Mouse (Mus musculus) T-cell, adult 2 months (primary cell): Measurements from ENCODE around the gene Ptprm.

Experiments
- DNase-seq: peaks from one replicate; pipeline ENCODE4 v3.0.0; 2022; ENCODE audit warnings: low spot score

The Ptprm gene

GRCm38 (mm10) chr17:67281640-67282170 is 72.6 kb downstream of the Ptprm start:
- DNase-seq, result no peak

GRCm38 (mm10) chr17:67277124-67277910 is 76.9 kb downstream of the Ptprm start:
- no peak for DNase-seq

DNA sequence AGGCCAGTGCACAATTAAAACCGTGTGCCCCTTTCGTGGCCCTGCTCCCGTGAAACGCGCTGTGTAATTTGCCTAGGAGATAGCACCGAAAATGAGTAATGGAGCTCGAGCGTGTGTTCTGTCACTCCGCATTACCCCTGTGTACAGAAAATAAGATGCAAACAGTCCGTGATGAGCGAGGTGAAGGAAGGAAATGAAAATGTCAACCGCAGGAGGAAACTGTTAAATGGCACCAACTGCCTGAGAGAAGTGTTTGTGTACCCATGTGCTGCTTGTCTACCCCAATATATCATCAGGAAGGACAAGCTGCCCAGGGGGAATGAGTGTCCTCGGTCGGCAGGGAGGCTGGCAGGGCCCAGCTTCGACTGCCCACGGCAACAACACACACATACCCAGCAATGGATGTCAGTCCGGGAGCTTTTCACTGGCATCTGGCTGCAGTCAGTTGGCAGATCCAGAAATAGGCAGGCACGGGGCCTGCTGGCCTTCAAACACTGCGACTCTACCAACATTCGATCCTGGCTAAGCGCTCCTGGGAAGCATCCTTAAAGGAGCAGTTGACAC is 79.6 kb downstream of the Ptprm start:
- no peak for DNase-seq

DNA sequence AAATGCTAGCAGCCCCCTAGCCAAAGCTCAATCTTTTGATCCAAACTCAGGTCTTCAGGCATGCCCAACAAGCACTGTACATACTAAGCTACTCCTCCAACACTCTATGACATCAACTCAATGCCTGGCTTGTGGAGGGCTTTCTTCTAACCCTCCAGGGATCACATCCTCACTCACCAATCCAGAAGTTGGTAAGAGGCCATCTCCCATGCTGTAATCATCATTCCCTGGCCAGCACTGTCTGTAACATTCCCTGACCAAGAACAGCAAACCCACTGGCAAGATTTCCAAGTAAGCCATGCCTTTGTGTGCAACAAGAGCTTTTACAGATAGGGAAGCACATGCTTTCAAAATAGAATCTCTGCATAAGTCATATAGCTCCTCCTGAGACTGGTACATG is 81.3 kb downstream of the Ptprm start:
- no peak for DNase-seq

DNA sequence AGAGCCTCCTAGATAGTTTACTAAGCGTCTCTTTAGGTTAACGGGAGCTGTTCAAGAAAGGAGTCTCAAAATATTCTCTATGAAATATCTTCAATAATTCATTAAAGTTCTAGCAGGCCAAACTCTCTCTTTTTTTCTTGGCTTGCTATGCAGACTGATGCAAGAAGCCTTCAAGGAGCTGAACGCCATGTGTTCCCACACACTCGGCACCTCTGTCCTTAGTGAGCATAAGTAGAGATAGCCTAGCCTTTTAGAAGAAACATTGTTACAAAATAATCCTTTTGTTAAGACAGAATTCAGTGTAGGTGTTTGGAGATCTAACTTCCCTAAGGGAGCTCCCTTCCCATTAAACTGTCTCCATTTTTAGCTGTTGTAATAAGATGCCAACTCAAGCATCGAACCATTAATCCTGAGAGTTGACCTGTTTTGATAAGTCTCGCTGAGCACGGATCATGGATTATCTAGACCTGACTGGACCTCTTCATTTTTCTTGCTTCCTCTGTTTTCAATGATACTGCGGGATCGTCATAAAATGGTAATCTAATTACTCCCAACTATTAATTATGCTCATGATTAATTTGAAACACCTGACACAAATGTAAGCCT is 85.7 kb downstream of the Ptprm start:
- DNase-seq, result no peak

- no peak for DNase-seq
Observed at GRCm38 (mm10) chr17:67266270-67266669, 88.0 kb downstream of the Ptprm start.

GRCm38 (mm10) chr17:67265520-67265919 is 88.7 kb downstream of the Ptprm start:
- DNase-seq, result no peak

GRCm38 (mm10) chr17:67264716-67265115 is 89.5 kb downstream of the Ptprm start:
- no peak for DNase-seq

DNA sequence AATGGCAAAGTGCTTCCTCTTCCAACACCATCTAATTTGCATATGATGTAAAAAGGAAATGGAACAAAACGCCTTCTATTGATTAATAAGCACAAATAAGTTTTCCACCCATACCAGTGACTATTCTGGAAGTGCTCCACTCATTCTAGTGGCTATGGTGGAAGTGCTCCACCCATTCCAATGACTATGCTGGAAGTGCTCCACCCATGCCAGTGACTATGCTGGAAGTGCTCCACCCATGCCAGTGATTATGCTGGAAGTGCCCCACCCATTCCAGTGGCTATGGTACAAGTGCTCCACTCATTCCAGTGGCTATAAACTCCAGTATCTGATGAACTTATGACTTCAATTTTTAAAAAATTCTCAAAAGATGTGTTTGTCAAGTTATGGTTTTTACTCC is 91.2 kb downstream of the Ptprm start:
- no peak for DNase-seq

- DNase-seq, result no peak
Observed at GRCm38 (mm10) chr17:67260016-67260415, 94.2 kb downstream of the Ptprm start.

DNA sequence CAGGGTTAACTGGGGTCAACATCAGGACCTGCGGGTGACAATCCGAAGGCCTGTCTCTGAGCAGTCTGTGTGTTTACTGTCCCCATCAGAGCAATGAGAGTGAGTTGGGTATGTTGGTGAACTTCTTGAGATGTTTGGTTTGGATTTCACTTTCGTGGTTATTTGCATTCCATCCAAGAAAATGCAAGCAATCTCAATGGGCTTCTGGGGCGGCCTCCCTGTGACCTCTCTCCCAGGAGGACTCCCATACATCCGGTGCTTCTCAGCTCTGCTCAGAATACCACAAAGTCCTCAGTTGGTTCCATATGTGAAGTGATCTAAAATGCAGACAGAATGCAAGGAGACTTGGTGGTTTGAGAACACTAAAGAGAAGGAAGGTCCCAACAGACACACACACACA is 96.5 kb downstream of the Ptprm start:
- DNase-seq, result no peak

DNA sequence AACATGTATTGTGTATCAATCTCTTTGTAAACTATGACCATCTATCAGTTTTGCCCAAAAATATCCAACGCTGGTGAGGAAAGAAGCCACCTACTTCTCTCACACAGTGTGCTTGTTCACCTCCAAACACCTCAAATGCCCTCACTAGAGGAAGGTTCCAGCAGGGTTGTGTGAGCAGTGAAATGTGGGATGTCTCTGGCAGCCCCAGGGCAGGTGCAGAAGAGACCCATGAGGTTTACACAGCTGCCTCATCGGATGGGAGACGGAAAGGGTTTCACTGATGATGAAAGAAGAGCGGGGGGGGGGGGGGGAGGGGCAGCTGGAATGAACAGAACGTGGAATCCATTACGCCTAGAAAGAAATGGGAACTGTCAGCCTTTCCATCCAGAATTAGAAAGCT is 98.1 kb downstream of the Ptprm start:
- no peak for DNase-seq

GRCm38 (mm10) chr17:67253445-67253844 is 100.8 kb downstream of the Ptprm start:
- DNase-seq, result no peak

GRCm38 (mm10) chr17:67252992-67253391 is 101.3 kb downstream of the Ptprm start:
- no peak for DNase-seq

GRCm38 (mm10) chr17:67245273-67245875 is 108.9 kb downstream of the Ptprm start:
- DNase-seq, result no peak

DNA sequence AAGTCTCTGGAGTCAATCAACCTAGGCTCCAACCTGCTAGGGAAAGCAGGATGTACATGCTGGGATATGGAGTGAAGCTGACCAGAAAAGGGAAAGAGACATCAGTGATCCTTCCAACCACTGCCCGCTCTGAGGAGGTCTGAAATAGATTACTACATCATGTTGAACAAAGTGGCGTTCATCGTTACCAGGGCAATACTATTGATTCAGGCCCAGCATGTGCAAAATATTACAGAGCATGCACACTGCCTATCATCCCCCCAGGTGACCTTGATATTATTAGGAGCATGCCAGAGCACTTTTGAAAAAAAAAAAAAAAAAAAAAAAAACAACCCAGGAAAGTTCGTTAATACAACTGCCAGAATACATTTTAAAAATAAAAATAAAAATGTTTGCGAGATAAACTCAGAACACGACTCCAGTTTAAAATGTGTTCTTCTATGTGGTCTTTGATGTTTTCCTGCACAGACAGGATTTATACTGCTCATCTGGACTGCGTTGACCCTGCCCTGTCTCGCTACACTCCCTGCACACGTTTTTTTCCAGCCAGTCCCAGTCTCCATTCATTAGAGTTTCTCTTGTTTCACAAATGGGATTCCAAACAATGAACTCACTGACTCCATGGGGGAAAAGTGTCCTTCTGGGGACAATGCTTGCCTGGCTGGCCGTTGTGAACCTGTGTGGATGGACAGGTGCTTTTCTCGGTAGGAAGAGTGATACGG is 111.3 kb downstream of the Ptprm start:
- no peak for DNase-seq

GRCm38 (mm10) chr17:67241951-67242773 is 112.1 kb downstream of the Ptprm start:
- DNase-seq, result no peak

DNA sequence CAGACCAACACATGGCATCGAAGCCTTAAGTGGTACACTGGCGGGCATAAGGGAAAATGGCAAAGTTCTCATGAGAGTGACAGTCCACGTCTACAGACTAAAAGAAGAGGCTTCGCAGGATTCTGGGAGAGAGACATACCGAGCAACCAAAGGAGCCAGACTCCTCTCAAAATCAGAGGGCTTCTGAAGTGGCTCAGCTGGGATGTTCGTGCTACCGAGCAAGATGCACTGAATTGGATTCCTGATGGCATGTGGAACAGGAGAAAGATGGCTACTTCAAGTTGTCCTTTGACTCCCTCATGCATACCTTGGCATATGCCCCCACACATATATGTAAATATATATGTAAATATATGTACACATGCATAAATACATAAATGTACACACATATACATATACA is 115.4 kb downstream of the Ptprm start:
- DNase-seq, result no peak

DNA sequence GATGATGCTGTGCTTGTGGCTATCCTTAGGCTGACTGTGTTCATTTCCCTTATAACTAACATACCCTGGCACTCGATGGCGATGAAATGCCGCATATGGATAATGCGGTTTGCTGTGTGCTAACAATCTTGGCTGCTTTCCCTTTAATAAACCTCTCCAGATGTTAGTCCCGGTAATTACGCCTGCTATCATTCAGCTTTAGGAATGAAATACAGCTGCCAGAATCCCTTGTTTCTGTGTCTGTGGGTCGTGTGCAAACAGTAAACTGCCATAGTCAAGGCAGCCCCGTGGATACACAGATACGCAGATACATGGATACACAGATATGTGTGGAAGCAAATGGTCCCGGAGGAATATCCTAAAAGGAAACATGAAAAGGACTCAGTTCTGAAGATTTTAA is 116.8 kb downstream of the Ptprm start:
- no peak for DNase-seq

- DNase-seq, result no peak
Observed at GRCm38 (mm10) chr17:67233063-67233462, 121.2 kb downstream of the Ptprm start.

DNA sequence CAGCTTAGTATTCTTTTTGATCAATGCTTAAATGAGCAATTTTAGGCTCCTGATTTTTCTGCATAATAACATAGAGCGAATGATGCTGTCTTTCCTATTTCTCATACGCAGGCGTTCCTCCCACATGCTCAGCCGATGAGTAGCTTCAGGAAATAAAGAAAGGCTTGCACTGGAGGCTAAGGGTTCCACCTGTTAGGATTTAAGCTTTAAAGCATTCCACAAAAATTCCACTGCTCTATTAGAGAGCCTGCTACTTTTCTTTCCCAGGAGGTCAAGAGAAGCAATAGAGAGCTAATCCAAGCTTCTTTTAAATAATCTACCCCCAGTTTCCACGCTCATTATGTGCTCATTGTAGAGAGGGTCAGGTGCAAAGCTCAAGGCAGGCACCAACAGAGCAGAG is 127.3 kb downstream of the Ptprm start:
- no peak for DNase-seq
